Mouse (Mus musculus) erythroblast, embryonic 14.5 days (primary cell): ENCODE data around the gene Pla2g16. TPM values are rescaled to one million over a fixed set of nuclear protein-coding genes. Genes with fewer than 3 reads are reported as not detected.
A peak's percentile ranks its signal among the peaks of the same experiment; 100 is the strongest.

ENCODE experiments used
- H3K27me3 ChIP-seq: 2 replicates; pipeline ENCODE4 v1.6.1; 2012; ENCODE audit warnings: inconsistent platforms; ENCODE audit not compliant: control insufficient read depth
- H3K36me3 ChIP-seq: 2 replicates; pipeline ENCODE4 v1.6.1; 2012; ENCODE audit warnings: mild to moderate bottlenecking, inconsistent platforms; ENCODE audit not compliant: control insufficient read depth
- H3K4me1 ChIP-seq: 2 replicates; pipeline ENCODE4 v1.6.1; 2012; ENCODE audit warnings: inconsistent platforms; ENCODE audit not compliant: control insufficient read depth
- H3K4me3 ChIP-seq: replicated peaks from 2 replicates; pipeline ENCODE3; 2012; ENCODE audit warnings: moderate library complexity, mild to moderate bottlenecking, inconsistent platforms
- H3K9me3 ChIP-seq: 2 replicates; pipeline ENCODE4 v1.6.1; 2012; ENCODE audit warnings: low read length, inconsistent platforms, mixed read lengths; ENCODE audit not compliant: control insufficient read depth
- GATA1 ChIP-seq: IDR thresholded peaks from 2 replicates; pipeline ENCODE4 v1.6.1; 2012; ENCODE audit warnings: low read length, inconsistent platforms, mixed read lengths
- TAL1 ChIP-seq: IDR thresholded peaks from 3 replicates; pipeline ENCODE4 v1.6.1; 2012; ENCODE audit warnings: low read length, inconsistent platforms, mixed read lengths
- polyA plus RNA-seq: library from polyadenylated mRNA; stranded (reverse); fragments of >175 nt; gene quantifications from 2 replicates; pipeline ENCODE4 v1.2.3, GENCODE M21; 2012

Pla2g16 gene
- polyA plus RNA-seq, 1 experiment, result 6.6 TPM

DNA sequence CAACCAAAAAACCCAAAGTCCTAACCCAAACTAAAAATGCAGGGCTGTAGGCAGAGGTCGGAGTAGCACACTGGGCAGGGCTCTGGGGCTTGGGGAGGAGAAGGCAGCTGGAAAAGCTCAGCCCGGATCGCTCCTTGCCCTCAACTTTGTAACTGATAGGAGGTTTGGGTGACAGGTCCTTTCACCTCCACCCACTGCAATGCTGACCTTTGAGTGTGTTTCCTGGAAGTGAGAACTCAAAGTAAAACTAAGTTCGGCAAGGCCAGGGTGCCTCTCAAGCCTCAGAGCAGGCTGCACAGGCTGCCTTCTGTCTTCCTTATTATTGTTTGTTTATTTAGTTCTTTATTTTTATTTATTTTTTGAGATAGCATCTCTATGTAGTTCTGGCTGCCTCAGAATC lies 2.7 kb downstream of the Pla2g16 start:
- H3K27me3 ChIP-seq, result no peaks in the 10 kb centered on the region
- H3K4me1 ChIP-seq, result peaks cover 51% of the 10 kb centered on the region
- H3K36me3 ChIP-seq, result peaks cover 57% of the 10 kb centered on the region
- TF ChIP-seq GATA1, result no peak
- TF ChIP-seq TAL1, result no peak
- no peaks in the 10 kb centered on the region for H3K9me3 ChIP-seq
- H3K4me3 ChIP-seq, result peak overlapping the region; percentile 8

DNA sequence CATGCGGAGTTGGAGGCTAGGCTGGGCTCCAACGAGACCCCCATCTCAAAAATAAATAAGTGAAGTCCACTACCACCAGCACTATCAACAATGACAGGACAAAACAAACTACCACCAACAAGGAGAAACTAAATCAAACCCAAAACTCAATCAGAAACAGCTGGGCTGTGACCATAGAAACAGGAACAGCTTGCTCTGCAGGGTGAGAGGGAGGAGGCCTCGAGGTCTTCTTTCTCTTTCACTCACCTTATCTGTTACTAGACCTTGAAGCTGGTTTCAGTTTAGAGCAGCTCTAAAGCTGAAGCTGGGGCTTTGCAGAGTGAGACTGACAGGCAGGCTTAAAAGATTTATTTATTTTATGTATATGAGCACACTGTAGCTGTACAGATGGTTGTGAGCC lies 4.2 kb downstream of the Pla2g16 start:
- Histone ChIP-seq H3K4me1 (peaks cover 48% of the 10 kb centered on the region), H3K27me3 (no peaks in the 10 kb centered on the region), H3K36me3 (peaks cover 67% of the 10 kb centered on the region), H3K4me3 (no peak overlapping the region), H3K9me3 (no peaks in the 10 kb centered on the region)
- TF ChIP-seq TAL1, result no peak
- TF ChIP-seq GATA1, result no peak

DNA sequence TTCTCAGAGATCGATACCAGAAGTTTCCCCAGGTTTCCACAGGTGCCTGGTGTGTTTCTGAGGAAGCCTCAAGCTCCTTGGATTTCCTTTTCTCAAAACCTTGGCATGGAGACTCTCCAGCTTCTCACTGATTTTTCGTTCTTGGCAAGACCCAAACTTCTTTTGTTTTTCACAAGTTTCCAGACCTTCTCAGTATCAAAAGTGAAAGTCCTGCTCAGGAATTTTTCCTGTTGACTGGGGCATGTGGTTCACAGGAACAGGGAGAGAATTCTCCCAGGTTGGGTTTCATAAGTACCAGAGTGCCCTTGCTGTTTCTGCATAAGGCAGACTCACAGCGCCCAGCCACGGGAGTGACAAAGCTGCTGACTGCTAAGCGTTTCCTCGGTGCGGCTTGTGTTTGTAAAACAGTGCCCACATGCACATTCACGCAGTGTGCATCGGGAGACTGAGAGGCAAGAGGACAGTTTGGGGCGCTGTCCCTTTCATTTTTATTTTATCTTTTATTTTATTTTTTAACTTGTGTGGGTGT lies 5.4 kb downstream of the Pla2g16 start:
- peaks cover 72% of the 10 kb centered on the region for H3K36me3 ChIP-seq
- TF ChIP-seq GATA1 (no peak), TAL1 (no peak)
- no peaks in the 10 kb centered on the region for H3K27me3 ChIP-seq
- no peaks in the 10 kb centered on the region for H3K9me3 ChIP-seq
- no peak overlapping the region for H3K4me3 ChIP-seq
- peaks cover 36% of the 10 kb centered on the region for H3K4me1 ChIP-seq

DNA sequence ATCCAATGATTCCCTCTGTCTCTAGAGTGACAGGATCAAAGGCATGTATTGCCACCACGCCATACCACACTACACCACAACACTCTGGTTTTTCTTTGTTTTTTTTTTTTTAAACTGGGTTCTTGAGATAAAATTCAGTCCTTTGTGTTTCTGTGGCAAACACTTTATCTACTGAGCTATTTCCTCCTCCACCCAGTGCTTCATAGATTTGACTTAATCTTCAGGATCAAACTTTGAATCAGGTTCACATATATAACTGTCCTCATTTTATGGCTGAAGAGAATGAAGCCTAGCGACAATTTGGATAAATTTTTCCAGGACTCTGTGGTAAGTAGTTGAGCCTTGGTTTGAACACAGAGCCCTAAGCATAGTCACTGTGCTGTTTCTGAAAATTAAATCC lies 6.4 kb downstream of the Pla2g16 start:
- no peak for TF ChIP-seq GATA1
- TF ChIP-seq TAL1, result no peak
- Histone ChIP-seq H3K36me3 (peaks cover 74% of the 10 kb centered on the region), H3K27me3 (no peaks in the 10 kb centered on the region), H3K4me3 (no peak overlapping the region), H3K9me3 (no peaks in the 10 kb centered on the region), H3K4me1 (peaks cover 26% of the 10 kb centered on the region)

DNA sequence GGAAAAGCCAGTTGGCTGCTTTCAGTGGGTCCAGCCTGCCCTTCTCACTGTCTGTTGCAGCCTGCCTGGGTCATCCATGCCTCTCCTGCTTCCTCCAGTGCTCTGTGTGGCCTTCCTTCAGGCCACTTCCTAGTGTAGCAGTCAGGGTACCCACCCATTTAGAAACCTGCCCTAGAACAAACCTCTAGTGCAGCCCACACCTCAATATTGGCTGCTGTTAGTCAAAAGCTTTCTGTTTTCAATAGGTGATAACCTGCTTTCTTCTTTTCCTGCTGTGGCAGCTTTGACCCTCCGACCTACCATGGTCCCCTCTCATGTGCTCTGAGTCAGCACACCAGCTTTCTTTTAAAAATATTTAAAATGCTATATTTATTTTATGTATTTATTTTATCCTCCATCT lies 7.2 kb downstream of the Pla2g16 start:
- Histone ChIP-seq H3K36me3 (peaks cover 68% of the 10 kb centered on the region), H3K9me3 (no peaks in the 10 kb centered on the region), H3K4me1 (peaks cover 18% of the 10 kb centered on the region), H3K4me3 (no peak overlapping the region), H3K27me3 (no peaks in the 10 kb centered on the region)
- TF ChIP-seq GATA1, result no peak
- no peak for TF ChIP-seq TAL1

DNA sequence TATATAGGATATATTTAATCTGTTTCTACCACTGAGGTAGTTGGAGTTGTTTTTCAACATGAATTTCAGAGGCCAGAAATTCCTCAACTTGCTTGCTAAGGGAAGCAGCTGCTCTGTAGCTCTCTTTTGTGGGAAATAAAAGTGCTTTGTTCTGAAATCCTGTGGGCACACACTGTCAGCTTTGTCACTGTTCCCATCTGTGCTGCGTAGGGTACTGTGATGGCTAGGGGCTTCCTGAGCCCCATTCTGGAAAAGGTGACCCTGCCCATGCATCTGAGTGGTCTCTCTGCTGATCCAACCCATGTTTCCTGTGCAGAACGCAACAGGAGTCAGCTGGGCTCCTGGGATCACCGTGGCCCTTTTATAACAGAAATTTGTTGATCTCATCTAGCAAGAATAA lies 9.6 kb downstream of the Pla2g16 start:
- TF ChIP-seq GATA1, result no peak
- no peak for TF ChIP-seq TAL1
- Histone ChIP-seq H3K4me1 (peaks cover 8% of the 10 kb centered on the region), H3K36me3 (peaks cover 47% of the 10 kb centered on the region)

DNA sequence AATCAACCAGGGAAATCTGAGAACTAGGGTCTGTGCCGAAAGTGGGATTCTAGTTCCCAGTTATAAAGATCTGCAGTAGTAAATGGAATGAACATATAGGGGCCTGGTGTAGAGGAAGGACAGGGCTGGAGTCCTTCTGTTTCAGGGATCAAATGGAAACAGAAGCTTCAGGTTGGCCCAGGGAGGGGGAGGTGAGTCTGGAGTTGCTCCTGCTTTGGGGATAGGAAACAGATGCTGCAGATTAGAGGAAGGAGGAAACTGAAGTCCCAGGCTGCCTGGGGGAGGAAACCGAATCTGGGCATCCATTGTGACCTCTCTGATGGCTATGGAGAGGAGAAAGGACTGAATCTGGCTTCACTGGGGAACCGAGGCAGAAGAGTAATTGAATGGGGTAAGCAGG lies 11.1 kb downstream of the Pla2g16 start:
- Histone ChIP-seq H3K9me3 (no peaks in the 10 kb centered on the region), H3K27me3 (no peaks in the 10 kb centered on the region), H3K36me3 (peaks cover 32% of the 10 kb centered on the region), H3K4me1 (peaks cover 4% of the 10 kb centered on the region; the same call in 1 of the 2 replicates), H3K4me3 (no peak overlapping the region)
- TF ChIP-seq TAL1 (no peak), GATA1 (no peak)

More for the DNA sequence above, 9.6 kb downstream of the Pla2g16 start:
- no peak overlapping the region for H3K4me3 ChIP-seq
- H3K9me3 ChIP-seq, result no peaks in the 10 kb centered on the region
- no peaks in the 10 kb centered on the region for H3K27me3 ChIP-seq

DNA sequence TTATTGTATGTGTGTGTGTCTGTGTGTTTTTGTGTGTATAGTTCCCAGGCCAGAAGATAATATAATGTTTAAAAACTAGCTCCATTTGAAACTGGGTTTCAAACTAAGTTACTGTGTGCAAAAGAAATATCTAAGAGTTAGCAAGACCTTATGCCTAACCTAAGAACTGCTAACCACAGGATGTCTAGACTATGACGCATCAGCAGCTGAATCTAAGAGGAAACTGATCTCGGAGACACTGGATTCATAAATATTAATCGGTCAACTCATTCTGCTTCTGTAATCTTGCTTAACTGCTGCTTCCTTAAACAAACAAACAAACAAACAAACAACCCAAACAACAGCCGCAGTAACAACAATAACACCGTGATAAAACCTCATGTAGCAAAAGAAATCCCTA lies 12.4 kb downstream of the Pla2g16 start:
- TF ChIP-seq TAL1, result no peak
- no peak for TF ChIP-seq GATA1
- Histone ChIP-seq H3K27me3 (no peaks in the 10 kb centered on the region), H3K4me1 (peaks cover 4% of the 10 kb centered on the region; the same call in 1 of the 2 replicates), H3K9me3 (no peaks in the 10 kb centered on the region), H3K4me3 (no peak overlapping the region), H3K36me3 (peaks cover 28% of the 10 kb centered on the region)

DNA sequence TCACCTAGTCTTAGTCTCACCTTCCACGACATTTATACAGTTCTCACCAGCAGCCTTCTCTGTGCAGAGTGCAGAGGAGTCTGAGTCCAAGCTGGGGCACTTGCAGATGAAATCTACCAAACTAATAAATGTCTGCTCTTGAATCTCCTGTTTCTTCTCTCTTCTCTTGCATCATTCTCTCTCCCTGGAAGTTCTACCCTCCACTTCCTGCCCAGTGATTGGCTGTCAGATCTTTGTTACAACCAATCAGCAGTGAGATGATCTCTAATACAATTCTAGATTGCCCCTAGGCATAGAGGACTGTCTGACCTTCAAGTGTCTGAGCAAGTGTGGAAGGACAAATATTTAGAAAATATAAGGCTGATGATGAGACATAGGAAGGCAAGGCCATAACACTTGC lies 18.9 kb downstream of the Pla2g16 start:
- Histone ChIP-seq H3K9me3 (no peaks in the 10 kb centered on the region), H3K4me3 (no peak overlapping the region), H3K4me1 (peaks cover 2% of the 10 kb centered on the region; the same call in 1 of the 2 replicates), H3K36me3 (peaks cover 71% of the 10 kb centered on the region), H3K27me3 (no peaks in the 10 kb centered on the region)
- TF ChIP-seq TAL1 (no peak), GATA1 (no peak)

DNA sequence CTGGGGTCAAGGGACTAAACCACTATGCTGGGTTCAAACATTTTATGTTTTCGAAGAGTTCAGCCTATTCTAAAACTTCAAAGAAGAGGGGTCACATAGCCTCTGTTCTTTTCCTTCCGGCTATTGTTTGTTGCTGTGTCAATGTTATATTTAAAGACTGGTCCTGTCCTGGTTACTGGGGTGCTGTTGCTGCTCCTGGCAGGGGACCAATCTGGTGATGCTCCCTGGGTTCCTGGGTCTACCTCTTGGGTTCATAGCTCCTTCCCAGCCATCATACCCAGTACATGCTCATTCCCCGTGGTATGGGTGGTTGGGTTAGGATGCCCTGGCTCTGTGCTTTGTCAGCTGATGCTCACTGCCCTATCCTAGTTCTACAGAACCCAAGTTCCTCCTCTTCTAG lies 20.5 kb downstream of the Pla2g16 start:
- Histone ChIP-seq H3K27me3 (no peaks in the 10 kb centered on the region), H3K9me3 (no peaks in the 10 kb centered on the region), H3K36me3 (peaks cover 84% of the 10 kb centered on the region), H3K4me1 (peaks cover 2% of the 10 kb centered on the region; the same call in 1 of the 2 replicates), H3K4me3 (no peak overlapping the region)
- no peak for TF ChIP-seq GATA1
- no peak for TF ChIP-seq TAL1
